Mouse (Mus musculus) hematopoietic stem cell, adult 5-6 weeks (primary cell): ENCODE measurements around the gene Tubd1. TPM values are rescaled to one million over a fixed set of nuclear protein-coding genes. Genes with fewer than 3 reads are reported as not detected.

ENCODE experiments used
- ATAC-seq, 2 experiments: fragments of 125-278 bp in 1 of 2; replicated peaks in 1 of 2; 2 replicates each; pipeline ENCODE4 v1.8.0; 2016 to 2017; ENCODE audit warnings: inconsistent platforms in 2 of 2, mild to moderate bottlenecking in 2 of 2, moderate number of reproducible peaks in 2 of 2, low read depth in 1 of 2, moderate TSS enrichment in 1 of 2; ENCODE audit not compliant: low FRiP score in 2 of 2, poor library complexity in 2 of 2, severe bottlenecking in 2 of 2, insufficient read depth in 1 of 2, low TSS enrichment in 1 of 2
- total RNA-seq: library from RNA; stranded (forward); fragments of 172-1452, 232-1000 nt; gene quantifications from 2 replicates; pipeline ENCODE4 v1.2.3, GENCODE M21; 2017

Tubd1 gene
- total RNA-seq, 1 experiment from 2014 or later = 13.1 TPM

GRCm38 (mm10) chr11:86579731-86580318, 35.0 kb downstream of the Tubd1 start:
- no peak for ATAC-seq

- ATAC-seq = no peak
These were observed 35.7 kb downstream of the Tubd1 start for GRCm38 (mm10) chr11:86580319-86581113.

- peak; percentile 54 to 66 for ATAC-seq
These were observed 36.5 kb downstream of the Tubd1 start for GRCm38 (mm10) chr11:86581250-86581753.

- ATAC-seq = no peak
These were observed 37.3 kb downstream of the Tubd1 start for GRCm38 (mm10) chr11:86581943-86582542.

- ATAC-seq = no peak
These were observed 37.9 kb downstream of the Tubd1 start for GRCm38 (mm10) chr11:86582543-86583260.

- ATAC-seq = no peak
These were observed 38.6 kb downstream of the Tubd1 start for GRCm38 (mm10) chr11:86583313-86583825.

GRCm38 (mm10) chr11:86583990-86584897, 39.5 kb downstream of the Tubd1 start:
- no peak for ATAC-seq

GRCm38 (mm10) chr11:86584898-86585597, 40.3 kb downstream of the Tubd1 start:
- ATAC-seq = no peak

- ATAC-seq = no peak
These were observed 40.8 kb downstream of the Tubd1 start for GRCm38 (mm10) chr11:86585598-86585984.

- peak; percentile 15 to 19; a peak in 1 of 4 replicates for ATAC-seq
These were observed 41.5 kb downstream of the Tubd1 start for GRCm38 (mm10) chr11:86586177-86586867.

- ATAC-seq = peak; percentile 66 to 78
These were observed 42.3 kb downstream of the Tubd1 start for GRCm38 (mm10) chr11:86586868-86587792.

- ATAC-seq = no peak
These were observed 43.0 kb downstream of the Tubd1 start for GRCm38 (mm10) chr11:86587830-86588229.

- no peak for ATAC-seq
These were observed 44.0 kb downstream of the Tubd1 start for GRCm38 (mm10) chr11:86588583-86589298.

- ATAC-seq = no peak
These were observed 45.3 kb downstream of the Tubd1 start for GRCm38 (mm10) chr11:86590066-86590465.
